In the genomic region with DNA sequence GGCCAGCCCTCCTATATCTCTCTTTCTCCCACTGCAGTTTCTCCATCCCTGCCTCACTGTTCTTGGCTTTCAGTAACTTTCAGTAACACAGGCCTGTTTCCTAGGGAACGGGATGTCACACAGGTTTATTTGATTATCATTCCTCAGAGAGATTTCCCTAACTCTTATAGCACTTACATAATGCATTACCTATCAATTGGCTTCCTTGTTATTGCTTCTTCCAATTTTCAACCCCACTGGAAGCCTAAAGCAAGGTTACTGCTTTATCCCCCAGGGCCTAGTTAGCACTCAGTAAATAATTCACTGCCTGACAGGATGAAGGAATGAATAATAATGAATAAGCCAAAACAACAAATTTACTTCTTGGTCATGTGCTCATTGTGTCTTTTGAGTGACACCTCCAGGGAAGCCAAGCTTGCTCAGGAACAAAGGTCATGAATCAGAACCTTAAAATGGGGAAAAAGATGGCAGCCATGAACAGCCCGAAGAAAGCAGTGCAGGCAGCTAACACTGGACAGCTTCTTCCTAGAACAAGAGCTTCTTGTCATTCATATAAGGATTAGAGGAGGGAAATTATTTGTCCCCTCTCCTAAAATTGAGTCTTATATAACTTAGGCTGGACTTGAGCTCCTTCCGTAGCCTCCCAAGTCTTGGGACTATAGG, we compare ENCODE assay signal across 27 mouse cellular contexts. TPM values are rescaled to one million over a fixed set of nuclear protein-coding genes. Genes with fewer than 3 reads are reported as not detected.
DNase-seq lines count a peak whose midpoint lies in the region; ATAC-seq and TF ChIP-seq lines count a peak whose summit lies in the region.
"Had no signal": no experiment of that assay in that cellular context is flagged by ENCODE, and none has a peak within 500 bp of the region (broad histone marks: within the 10 kb centered on the region; RNA-seq: fewer than 3 reads in every experiment).

No protein-coding gene starts in this region.

- H3K4me1 ChIP-seq in forebrain, postnatal 0 days (ENCODE audit: insufficient read depth) = no peaks in the 10 kb centered on the region
- H3K4me1 ChIP-seq in forebrain, embryonic 11.5 days (replicated peaks; ENCODE audit: control insufficient read depth, insufficient read depth, low read length) = no peaks in the 10 kb centered on the region
- H3K4me1 ChIP-seq in kidney, embryonic 14.5 days (ENCODE audit: control insufficient read depth, insufficient read depth, low read length) = no peaks in the 10 kb centered on the region
- H3K4me1 ChIP-seq: embryonic facial prominence, embryonic 15.5 days; forebrain, embryonic 12.5 days; limb, embryonic 15.5 days; liver, embryonic 15.5 days; stomach, embryonic 15.5 days had no signal

- 76% methylated on average over 3 of the region's 3 CpGs for WGBS in forebrain, postnatal 0 days
- 87% methylated on average over 3 of the region's 3 CpGs for WGBS in forebrain, embryonic 11.5 days
- WGBS in kidney, embryonic 14.5 days = 74% methylated on average over 3 of the region's 3 CpGs

- no peak for DNase-seq in forebrain, postnatal 0 days
- no peak for DNase-seq in forebrain, embryonic 11.5 days (ENCODE audit: low spot score)
- no peak for DNase-seq in kidney, adult 18-20 months
- DNase-seq in 3T3-L1 (ENCODE audit: low read depth, low spot score) = peak; percentile 31
- peak; percentile 47 for DNase-seq in brain, embryonic 14.5 days (ENCODE audit: low read depth)
- DNase-seq in spleen, postnatal 36 days (ENCODE audit: low spot score in 2 of 2) = no peak
- no peak for DNase-seq in gastrocnemius, postnatal 10 days
- DNase-seq: adrenal gland, adult 2 months; cerebellum, adult 9-10 months; lung, postnatal 14 days; right cerebral cortex, postnatal 25 days; thymus, adult 18-20 months; thymus, postnatal 4 days had no signal

- H3K36me3 ChIP-seq in forebrain, postnatal 0 days (ENCODE audit: insufficient read depth) = no peaks in the 10 kb centered on the region
- H3K36me3 ChIP-seq in forebrain, embryonic 11.5 days (ENCODE audit: control insufficient read depth, insufficient read depth, low read length) = no peaks in the 10 kb centered on the region
- H3K36me3 ChIP-seq in kidney, embryonic 14.5 days (ENCODE audit: control insufficient read depth, insufficient read depth, low read length) = no peaks in the 10 kb centered on the region
- H3K36me3 ChIP-seq: embryonic facial prominence, embryonic 15.5 days; forebrain, embryonic 12.5 days; limb, embryonic 15.5 days; liver, embryonic 15.5 days; stomach, embryonic 15.5 days had no signal

- no peak overlapping the region for H3K27ac ChIP-seq in forebrain, postnatal 0 days (ENCODE audit: low read depth, low read length)
- H3K27ac ChIP-seq in forebrain, embryonic 11.5 days (ENCODE audit: low read depth, low read length) = no peak overlapping the region
- no peak overlapping the region for H3K27ac ChIP-seq in kidney, embryonic 14.5 days (ENCODE audit: low read depth, low read length)
- H3K27ac ChIP-seq: embryonic facial prominence, embryonic 15.5 days; forebrain, embryonic 12.5 days; limb, embryonic 15.5 days; liver, embryonic 15.5 days; stomach, embryonic 15.5 days had no signal

- no peaks in the 10 kb centered on the region for H3K27me3 ChIP-seq in forebrain, postnatal 0 days (ENCODE audit: insufficient read depth, low read length)
- no peaks in the 10 kb centered on the region for H3K27me3 ChIP-seq in forebrain, embryonic 11.5 days (ENCODE audit: control insufficient read depth, insufficient read depth, low read length)
- H3K27me3 ChIP-seq in kidney, embryonic 14.5 days (ENCODE audit: control insufficient read depth, insufficient read depth, low read length) = no peaks in the 10 kb centered on the region
- H3K27me3 ChIP-seq: embryonic facial prominence, embryonic 15.5 days; forebrain, embryonic 12.5 days; limb, embryonic 15.5 days; liver, embryonic 15.5 days; megakaryocyte, embryonic 14.5 days; stomach, embryonic 15.5 days had no signal

- no peak overlapping the region for H3K9ac ChIP-seq in forebrain, postnatal 0 days
- H3K9ac ChIP-seq in forebrain, embryonic 11.5 days (ENCODE audit: low read length) = no peak overlapping the region
- no peak overlapping the region for H3K9ac ChIP-seq in kidney, embryonic 14.5 days (ENCODE audit: low read depth, low read length)
- H3K9ac ChIP-seq: embryonic facial prominence, embryonic 15.5 days; forebrain, embryonic 12.5 days; limb, embryonic 15.5 days; liver, embryonic 15.5 days; stomach, embryonic 15.5 days had no signal

- no peak overlapping the region for H3K4me2 ChIP-seq in forebrain, postnatal 0 days (ENCODE audit: low read depth)
- H3K4me2 ChIP-seq in forebrain, embryonic 11.5 days (ENCODE audit: low read depth, low read length, severe bottlenecking) = no peak overlapping the region
- no peak overlapping the region for H3K4me2 ChIP-seq in kidney, embryonic 14.5 days (replicated peaks; ENCODE audit: low read depth, low read length)
- H3K4me2 ChIP-seq: embryonic facial prominence, embryonic 15.5 days; forebrain, embryonic 12.5 days; limb, embryonic 15.5 days; liver, embryonic 15.5 days; stomach, embryonic 15.5 days had no signal

- H3K9me3 ChIP-seq in forebrain, postnatal 0 days (ENCODE audit: low read length) = no peaks in the 10 kb centered on the region
- H3K9me3 ChIP-seq in forebrain, embryonic 11.5 days (ENCODE audit: control insufficient read depth, low read length) = no peaks in the 10 kb centered on the region
- H3K9me3 ChIP-seq in kidney, embryonic 14.5 days (ENCODE audit: control insufficient read depth, low read length) = no peaks in the 10 kb centered on the region
- H3K9me3 ChIP-seq: embryonic facial prominence, embryonic 15.5 days; forebrain, embryonic 12.5 days; limb, embryonic 15.5 days; liver, embryonic 15.5 days; stomach, embryonic 15.5 days had no signal

- ATAC-seq in forebrain, postnatal 0 days = peak; percentile 50; the same call in 1 of the 2 replicates
- ATAC-seq in forebrain, embryonic 11.5 days (replicated peaks; ENCODE audit: low FRiP score) = no peak
- ATAC-seq in kidney, embryonic 14.5 days (ENCODE audit: low FRiP score, low TSS enrichment) = 0 out of 2 replicates have a peak, but pooled peaks have one; percentile 25
- ATAC-seq: inflammation-experienced regulatory T-cells, adult 6 months had no signal

- no peak for TF ChIP-seq POLR2A in brain, embryonic 14.5 days (IDR thresholded peaks at IDR 0.05; ENCODE audit: borderline replicate concordance, extremely low read depth, insufficient read depth, insufficient read length, poor library complexity, severe bottlenecking)

- TF ChIP-seq CTCF in forebrain, postnatal 0 days (IDR thresholded peaks at IDR 0.05; ENCODE audit: low read depth) = no peak
- no peak for TF ChIP-seq CTCF in brain, embryonic 14.5 days (IDR thresholded peaks at IDR 0.05; ENCODE audit: borderline replicate concordance, extremely low read depth, insufficient read depth, insufficient read length)

- no peak overlapping the region for H3K4me3 ChIP-seq in forebrain, postnatal 0 days (ENCODE audit: low read depth, low read length)
- H3K4me3 ChIP-seq in forebrain, embryonic 11.5 days (ENCODE audit: low read depth, low read length) = no peak overlapping the region
- no peak overlapping the region for H3K4me3 ChIP-seq in kidney, embryonic 14.5 days (ENCODE audit: low read length)
- H3K4me3 ChIP-seq: embryonic facial prominence, embryonic 15.5 days; forebrain, embryonic 12.5 days; limb, embryonic 15.5 days; liver, embryonic 15.5 days; megakaryocyte, embryonic 14.5 days; stomach, embryonic 15.5 days had no signal

RNA-seq across cellular contexts. Expression of gene Clec3b, which starts 15.2 kb away (rescaled TPM):
- 1.8 and 3.9 TPM in 2 replicates for total RNA-seq in forebrain, postnatal 0 days (2014; rRNA removed)
- polyA plus RNA-seq in forebrain, postnatal 0 days (2015; fragmentation: Nextera tagmentation; extraction: Ambion mirVana) = 1.6 TPM in 2 replicates
- polyA plus RNA-seq in forebrain, embryonic 11.5 days (2014; fragmentation: Nextera tagmentation; extraction: Ambion mirVana) = not detected in 2 replicates
- not detected in 2 replicates for polyA plus RNA-seq in kidney, embryonic 14.5 days (2014; fragmentation: Nextera tagmentation; extraction: Ambion mirVana)
- polyA plus RNA-seq in brain, embryonic 14.5 days (2012; rRNA removed) = 3.7 and 5.0 TPM in 2 replicates
- total RNA-seq in gastrocnemius, postnatal 10 days (2021) = 100 to 1,000 TPM in 1 of 2 experiments, 10 to 100 TPM in 1; 92.5 to 112 TPM
- total RNA-seq: common myeloid progenitor, adult 5-6 weeks; hematopoietic stem cell, adult 5-6 weeks had no signal
- polyA plus RNA-seq: liver, embryonic 15.5 days had no signal

RNA-seq across cellular contexts. Expression of gene Cdcp1, which starts 49.9 kb away (rescaled TPM):
- total RNA-seq in forebrain, postnatal 0 days (2014; rRNA removed) = 0.48 and 0.92 TPM in 2 replicates
- polyA plus RNA-seq in forebrain, postnatal 0 days (2015; fragmentation: Nextera tagmentation; extraction: Ambion mirVana) = 0.10 and 0.16 TPM in 2 replicates
- 0.41 and 0.63 TPM in 2 replicates for polyA plus RNA-seq in forebrain, embryonic 11.5 days (2014; fragmentation: Nextera tagmentation; extraction: Ambion mirVana)
- 5.4 and 10.2 TPM in 2 replicates for polyA plus RNA-seq in kidney, embryonic 14.5 days (2014; fragmentation: Nextera tagmentation; extraction: Ambion mirVana)
- 0.59 and 0.60 TPM in 2 replicates for polyA plus RNA-seq in brain, embryonic 14.5 days (2012; rRNA removed)
- not detected for total RNA-seq in gastrocnemius, postnatal 10 days (2021)
- total RNA-seq: gastrocnemius, postnatal 4 days; layer of hippocampus, adult 18-20 months; layer of hippocampus, postnatal 25 days had no signal
- polyA plus RNA-seq: C2C12 had no signal

RNA-seq across cellular contexts. Expression of gene Exosc7, which starts 52.9 kb away (rescaled TPM):
- 40.3 and 47.5 TPM in 2 replicates for total RNA-seq in forebrain, postnatal 0 days (2014; rRNA removed)
- polyA plus RNA-seq in forebrain, postnatal 0 days (2015; fragmentation: Nextera tagmentation; extraction: Ambion mirVana) = 64.1 and 65.0 TPM in 2 replicates
- polyA plus RNA-seq in forebrain, embryonic 11.5 days (2014; fragmentation: Nextera tagmentation; extraction: Ambion mirVana) = 133 and 142 TPM in 2 replicates
- polyA plus RNA-seq in kidney, embryonic 14.5 days (2014; fragmentation: Nextera tagmentation; extraction: Ambion mirVana) = 133 and 156 TPM in 2 replicates
- polyA plus RNA-seq in brain, embryonic 14.5 days (2012; rRNA removed) = 64.4 and 85.6 TPM in 2 replicates
- total RNA-seq in gastrocnemius, postnatal 10 days (2021) = 10 to 100 TPM; 18.7 to 24.0 TPM

RNA-seq across cellular contexts. Expression of gene Zdhhc3, which starts 52.9 kb away (rescaled TPM):
- 68.9 and 75.5 TPM in 2 replicates for total RNA-seq in forebrain, postnatal 0 days (2014; rRNA removed)
- 75.7 and 85.3 TPM in 2 replicates for polyA plus RNA-seq in forebrain, postnatal 0 days (2015; fragmentation: Nextera tagmentation; extraction: Ambion mirVana)
- 69.1 and 69.2 TPM in 2 replicates for polyA plus RNA-seq in forebrain, embryonic 11.5 days (2014; fragmentation: Nextera tagmentation; extraction: Ambion mirVana)
- 46.9 and 59.6 TPM in 2 replicates for polyA plus RNA-seq in kidney, embryonic 14.5 days (2014; fragmentation: Nextera tagmentation; extraction: Ambion mirVana)
- polyA plus RNA-seq in brain, embryonic 14.5 days (2012; rRNA removed) = 85.5 and 92.3 TPM in 2 replicates
- total RNA-seq in gastrocnemius, postnatal 10 days (2021) = 10 to 100 TPM; 43.3 to 46.9 TPM

Comparison
In these comparisons a context has a peak if more than half of its experiments do, and no peak if none do; other contexts are left out.
1. DNase-seq: peak in 3T3-L1 (single experiment) and brain, embryonic 14.5 days (single experiment); none in forebrain, postnatal 0 days (single experiment), forebrain, embryonic 11.5 days (single experiment), kidney, adult 18-20 months (single experiment), spleen, postnatal 36 days (0 of 2) and gastrocnemius, postnatal 10 days (single experiment).